Mouse (Mus musculus) MEL (cell line): ENCODE results near the gene Btbd18. TPM values are rescaled to one million over a fixed set of nuclear protein-coding genes. Genes with fewer than 3 reads are reported as not detected.
A peak's percentile ranks its signal among the peaks of the same experiment; 100 is the strongest.

ENCODE experiments used
- DNase-seq: peaks from one replicate; pipeline ENCODE4 v3.0.0; 2011; ENCODE audit warnings: low read depth, low spot score
- H3K27ac ChIP-seq: 2 replicates; pipeline ENCODE4 v1.5.1; 2012; ENCODE audit warnings: low read depth, mild to moderate bottlenecking, control low read depth, low read length, moderate library complexity; ENCODE audit not compliant: control insufficient read depth
- H3K27me3 ChIP-seq, 2 experiments: fragments of 150-350 bp in 1 of 2; sonication (generic) in 1 of 2; 2 replicates each; pipeline ENCODE4 v1.6.1; 2012; ENCODE audit warnings: low read length in 2 of 2, mild to moderate bottlenecking in 2 of 2, improper control_type of control experiment in 1 of 2, moderate library complexity in 1 of 2; ENCODE audit not compliant: insufficient read depth in 2 of 2, control insufficient read depth in 1 of 2
- H3K36me3 ChIP-seq, 2 experiments: 2 replicates each; pipeline ENCODE4 v1.6.1; 2012 to 2014; ENCODE audit warnings: low read length in 2 of 2, improper control_type of control experiment in 1 of 2, inconsistent platforms in 1 of 2, mild to moderate bottlenecking in 1 of 2; ENCODE audit not compliant: insufficient read depth in 2 of 2, control insufficient read depth in 1 of 2
- H3K4me1 ChIP-seq, 2 experiments: fragments of 150-350 bp in 1 of 2; sonication (generic) in 1 of 2; 2 replicates each; pipeline ENCODE4 v1.6.1; 2012; ENCODE audit warnings: low read length in 2 of 2, improper control_type of control experiment in 1 of 2, mild to moderate bottlenecking in 1 of 2; ENCODE audit not compliant: insufficient read depth in 2 of 2, control insufficient read depth in 1 of 2
- H3K4me3 ChIP-seq, 2 experiments: fragments of 150-350 bp in 1 of 2; sonication (generic) in 1 of 2; 2 replicates each; pipeline ENCODE4 v1.5.1; 2012; ENCODE audit warnings: low read depth in 2 of 2, low read length in 2 of 2, mild to moderate bottlenecking in 2 of 2, moderate library complexity in 2 of 2, control low read depth in 1 of 2, improper control_type of control experiment in 1 of 2; ENCODE audit not compliant: control insufficient read depth in 1 of 2, insufficient read depth in 1 of 2
- H3K79me2 ChIP-seq: 2 replicates; pipeline ENCODE4 v1.6.1; 2012; ENCODE audit warnings: mild to moderate bottlenecking, low read length, moderate library complexity; ENCODE audit not compliant: control insufficient read depth, poor library complexity, insufficient read depth
- H3K9ac ChIP-seq: 2 replicates; pipeline ENCODE4 v1.6.1; 2012; ENCODE audit warnings: low read depth, mild to moderate bottlenecking, control low read depth, low read length, moderate library complexity; ENCODE audit not compliant: control insufficient read depth, poor library complexity, severe bottlenecking
- H3K9me3 ChIP-seq: fragments of 150-350 bp; sonication (generic); replicated peaks from 2 replicates; pipeline ENCODE4 v1.6.1; 2012; ENCODE audit warnings: mild to moderate bottlenecking, low read length, improper control_type of control experiment, moderate library complexity; ENCODE audit not compliant: insufficient read depth
- CTCF ChIP-seq, 3 experiments: IDR thresholded peaks in 2 of 3; conservative IDR thresholded peaks in 1 of 3; 2 replicates each; pipeline ENCODE4 v1.5.1; 2011 to 2012; ENCODE audit warnings: low read length in 3 of 3, low read depth in 2 of 3, mild to moderate bottlenecking in 2 of 3, improper control_type of control experiment in 1 of 3, inconsistent platforms in 1 of 3, mixed read lengths in 1 of 3, moderate library complexity in 1 of 3; ENCODE audit not compliant: control insufficient read depth in 1 of 3, insufficient read depth in 1 of 3, poor library complexity in 1 of 3, severe bottlenecking in 1 of 3
- ELF1 ChIP-seq: IDR thresholded peaks from 2 replicates; pipeline ENCODE4 v1.6.1; 2014; ENCODE audit warnings: low read depth, mild to moderate bottlenecking, inconsistent platforms, low read length, improper control_type of control experiment, moderate library complexity
- EP300 ChIP-seq, 2 experiments: IDR thresholded peaks; 2 replicates each; pipeline ENCODE4 v1.6.1; 2011; ENCODE audit warnings: improper control_type of control experiment in 2 of 2, low read length in 2 of 2, low read depth in 1 of 2, mild to moderate bottlenecking in 1 of 2
- GATA1 ChIP-seq: IDR thresholded peaks from 2 replicates; pipeline ENCODE4 v1.6.1; 2011; ENCODE audit warnings: low read depth, low read length, improper control_type of control experiment
- KAT2A ChIP-seq: conservative IDR thresholded peaks from 2 replicates; pipeline ENCODE4 v1.6.1; 2012; ENCODE audit warnings: low read depth, low read length, improper control_type of control experiment, inconsistent platforms
- MAFK ChIP-seq: IDR thresholded peaks from 2 replicates; pipeline ENCODE4 v1.6.1; 2011; ENCODE audit warnings: low read depth, mild to moderate bottlenecking, low read length, improper control_type of control experiment, borderline replicate concordance
- MAX ChIP-seq: IDR thresholded peaks from 2 replicates; pipeline ENCODE4 v1.6.1; 2011; ENCODE audit warnings: low read length, improper control_type of control experiment
- MXI1 ChIP-seq: IDR thresholded peaks from 2 replicates; pipeline ENCODE4 v1.6.1; 2011; ENCODE audit warnings: mild to moderate bottlenecking, low read depth, low read length, improper control_type of control experiment
- MYC ChIP-seq: IDR thresholded peaks from 2 replicates; pipeline ENCODE4 v1.6.1; 2011; ENCODE audit warnings: low read depth, mild to moderate bottlenecking, low read length, improper control_type of control experiment, moderate library complexity
- NRF1 ChIP-seq: IDR thresholded peaks from 2 replicates; pipeline ENCODE4 v1.6.1; 2014; ENCODE audit warnings: low read depth, mild to moderate bottlenecking, inconsistent platforms, low read length, improper control_type of control experiment, moderate library complexity; ENCODE audit not compliant: poor library complexity, insufficient read depth, severe bottlenecking
- POLR2A ChIP-seq, 2 experiments: IDR thresholded peaks; 2 replicates each; pipeline ENCODE4 v1.6.1; 2011 to 2012; ENCODE audit warnings: low read length in 2 of 2, mild to moderate bottlenecking in 2 of 2, control low read depth in 1 of 2, improper control_type of control experiment in 1 of 2, low read depth in 1 of 2, moderate library complexity in 1 of 2; ENCODE audit not compliant: control insufficient read depth in 1 of 2, insufficient read depth in 1 of 2, poor library complexity in 1 of 2
- RAD21 ChIP-seq: IDR thresholded peaks from 2 replicates; pipeline ENCODE4 v1.6.1; 2011; ENCODE audit warnings: mild to moderate bottlenecking, low read depth, low read length, improper control_type of control experiment
- SMC3 ChIP-seq: IDR thresholded peaks from 2 replicates; pipeline ENCODE4 v1.6.1; 2011; ENCODE audit warnings: low read depth, low read length, improper control_type of control experiment
- UBTF ChIP-seq: IDR thresholded peaks from 2 replicates; pipeline ENCODE4 v1.6.1; 2012; ENCODE audit warnings: low read depth, mild to moderate bottlenecking, inconsistent platforms, low read length, improper control_type of control experiment, moderate library complexity, borderline replicate concordance; ENCODE audit not compliant: insufficient read depth
- USF2 ChIP-seq, 2 experiments: IDR thresholded peaks; 2 replicates each; pipeline ENCODE4 v1.6.1; 2011 to 2012; ENCODE audit warnings: improper control_type of control experiment in 2 of 2, low read length in 2 of 2, borderline replicate concordance in 1 of 2, inconsistent platforms in 1 of 2, low read depth in 1 of 2, mild to moderate bottlenecking in 1 of 2; ENCODE audit not compliant: insufficient read depth in 1 of 2
- ZC3H11A ChIP-seq: IDR thresholded peaks from 2 replicates; pipeline ENCODE4 v1.6.1; 2012; ENCODE audit warnings: low read depth, mild to moderate bottlenecking, inconsistent platforms, low read length, improper control_type of control experiment
- ZNF384 ChIP-seq: IDR thresholded peaks from 2 replicates; pipeline ENCODE4 v1.6.1; 2012; ENCODE audit warnings: low read depth, mild to moderate bottlenecking, inconsistent platforms, low read length, improper control_type of control experiment
- polyA plus RNA-seq, 2 experiments: library from polyadenylated mRNA; stranded (reverse) in 1 of 2; unstranded in 1 of 2; fragments of >175 nt in 1 of 2; fragments of >200 nt in 1 of 2; gene quantifications; 2 replicates each; pipeline versions ENCODE4 v1.2.1 to v1.2.4; 2012; ENCODE audit warnings: low replicate concordance in 2 of 2, low read depth in 1 of 2; ENCODE audit not compliant: insufficient read length in 2 of 2, insufficient read depth in 1 of 2, missing spikeins in 1 of 2
- total RNA-seq: library from RNA; depleted of rRNA; stranded (reverse); fragments of 300-350 nt; gene quantifications from 2 replicates; pipeline ENCODE4 v1.2.3, GENCODE M21; 2012; rRNA removed

Btbd18 gene
- total RNA-seq (0.04 TPM in 1 of 2 replicates, not detected in the other), polyA plus RNA-seq (under 1 TPM in 1 of 2 experiments, not detected in 1; 0.07 TPM)

- no peaks in the 10 kb centered on the region for H3K27me3 ChIP-seq
- no peak for DNase-seq
- H3K9ac ChIP-seq: no peak within 1 kb of the TSS
- H3K36me3 ChIP-seq: no peaks in the 10 kb centered on the region
- no peak within 1 kb of the TSS for H3K4me3 ChIP-seq
- no peaks in the 10 kb centered on the region; a peak in 1 of 4 replicates for H3K4me1 ChIP-seq
- TF ChIP-seq UBTF: no peak
- TF ChIP-seq KAT2A: no peak
- no peak for TF ChIP-seq MYC
- no peak for TF ChIP-seq USF2 (IDR thresholded peaks at IDR 0.05; ENCODE audit: borderline replicate concordance in 1 of 2, insufficient read depth in 1 of 2, low read depth in 1 of 2, low read length in 2 of 2)
- no peak for TF ChIP-seq MAFK
- no peak for TF ChIP-seq POLR2A (IDR thresholded peaks at IDR 0.05; ENCODE audit: control insufficient read depth in 1 of 2, insufficient read depth in 1 of 2, low read depth in 1 of 2, low read length in 2 of 2, poor library complexity in 1 of 2)
- TF ChIP-seq EP300 (IDR thresholded peaks at IDR 0.05; ENCODE audit: low read depth in 1 of 2, low read length in 2 of 2): no peak
- no peaks in the 10 kb centered on the region for H3K79me2 ChIP-seq
- no peak within 1 kb of the TSS for H3K27ac ChIP-seq
- no peaks in the 10 kb centered on the region for H3K9me3 ChIP-seq
Observed at GRCm38 (mm10) chr2:84658806-84659205, at the start of gene Btbd18. Gene Btbd18, plus strand, starts transcription at chr2:84659079.

- no peak for DNase-seq
- H3K9ac ChIP-seq: no peak overlapping the region
- TF ChIP-seq MXI1: no peak
- no peak for TF ChIP-seq ZNF384
- TF ChIP-seq USF2 (IDR thresholded peaks at IDR 0.05; ENCODE audit: borderline replicate concordance in 1 of 2, insufficient read depth in 1 of 2, low read depth in 1 of 2, low read length in 2 of 2): no peak
- no peak for TF ChIP-seq MYC
- no peak for TF ChIP-seq SMC3
- TF ChIP-seq GATA1: no peak
- H3K36me3 ChIP-seq: peaks cover 0 to 31% of the 10 kb centered on the region in 2 experiments; a peak in 2 of 4 replicates
- H3K27ac ChIP-seq: no peak overlapping the region
- H3K79me2 ChIP-seq: no peaks in the 10 kb centered on the region
- H3K9me3 ChIP-seq: no peaks in the 10 kb centered on the region
- no peaks in the 10 kb centered on the region for H3K27me3 ChIP-seq
- H3K4me1 ChIP-seq: no peaks in the 10 kb centered on the region
- no peak overlapping the region for H3K4me3 ChIP-seq
Observed at GRCm38 (mm10) chr2:84612764-84613163, 46.1 kb upstream of the Btbd18 start.

GRCm38 (mm10) chr2:84617637-84618515 lies 41.0 kb upstream of the Btbd18 start:
- Histone ChIP-seq H3K4me1 (peaks cover 6 to 18% of the 10 kb centered on the region in 2 experiments), H3K79me2 (no peaks in the 10 kb centered on the region), H3K27ac (no peak overlapping the region), H3K36me3 (peaks cover 12 to 26% of the 10 kb centered on the region in 2 experiments), H3K9me3 (no peaks in the 10 kb centered on the region), H3K9ac (no peak overlapping the region), H3K27me3 (no peaks in the 10 kb centered on the region), H3K4me3 (no peak overlapping the region)
- peak; percentile 72 for DNase-seq
- no peak for TF ChIP-seq NRF1
- TF ChIP-seq RAD21: peak; percentile 77
- TF ChIP-seq MAX: no peak
- TF ChIP-seq SMC3: peak; percentile 63
- TF ChIP-seq ELF1: peak; percentile 73; the same call in 1 of the 2 replicates
- TF ChIP-seq CTCF (IDR thresholded peaks at IDR 0.05 in 2 of 3, conservative IDR thresholded peaks at IDR 0.05 in 1 of 3; ENCODE audit: control insufficient read depth in 1 of 3, insufficient read depth in 1 of 3, low read depth in 2 of 3, low read length in 3 of 3, poor library complexity in 1 of 3, severe bottlenecking in 1 of 3): peak; percentile 2 to 80 (median 79); a peak in 4 of 6 replicates
- peak; percentile 46; the same call in 1 of the 2 replicates for TF ChIP-seq ZC3H11A
- TF ChIP-seq ZNF384: no peak
- TF ChIP-seq USF2 (IDR thresholded peaks at IDR 0.05; ENCODE audit: borderline replicate concordance in 1 of 2, insufficient read depth in 1 of 2, low read depth in 1 of 2, low read length in 2 of 2): no peak
